Mouse (Mus musculus) heart, adult 9 months (tissue): ENCODE measurements around the gene Dscaml1.

Source experiments
- DNase-seq, 2 experiments: peaks; one replicate each; pipeline ENCODE4 v3.0.0; 2022; ENCODE audit warnings: low spot score in 2 of 2

Gene Dscaml1

GRCm38 (mm10) chr9:45426456-45426855, at the start of gene Dscaml1:
Gene Dscaml1, plus strand, starts transcription at chr9:45426628.
- no peak for DNase-seq

DNA sequence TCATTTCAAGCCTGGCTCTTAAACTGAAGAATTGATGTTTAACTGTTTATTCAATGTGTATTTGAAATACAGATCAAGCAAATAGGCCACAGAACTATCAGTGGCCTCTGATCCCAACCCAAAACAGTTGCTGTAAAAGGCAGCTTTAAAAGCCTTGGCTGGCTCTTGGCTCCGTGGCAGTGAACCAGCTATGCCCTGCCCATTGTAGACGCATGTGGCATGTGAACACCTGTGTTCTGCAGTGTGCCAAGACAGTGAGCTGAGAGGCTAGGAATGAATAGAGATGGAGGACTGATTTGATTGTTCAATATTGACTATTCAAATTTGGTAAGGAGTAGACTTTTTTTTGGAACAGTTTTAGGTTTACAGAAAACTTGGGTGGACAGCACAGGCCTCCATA, 49.5 kb upstream of the Dscaml1 start:
- no peak for DNase-seq

GRCm38 (mm10) chr9:45380411-45381251, 45.8 kb upstream of the Dscaml1 start:
- no peak for DNase-seq

GRCm38 (mm10) chr9:45382336-45382735, 44.1 kb upstream of the Dscaml1 start:
- no peak for DNase-seq

DNA sequence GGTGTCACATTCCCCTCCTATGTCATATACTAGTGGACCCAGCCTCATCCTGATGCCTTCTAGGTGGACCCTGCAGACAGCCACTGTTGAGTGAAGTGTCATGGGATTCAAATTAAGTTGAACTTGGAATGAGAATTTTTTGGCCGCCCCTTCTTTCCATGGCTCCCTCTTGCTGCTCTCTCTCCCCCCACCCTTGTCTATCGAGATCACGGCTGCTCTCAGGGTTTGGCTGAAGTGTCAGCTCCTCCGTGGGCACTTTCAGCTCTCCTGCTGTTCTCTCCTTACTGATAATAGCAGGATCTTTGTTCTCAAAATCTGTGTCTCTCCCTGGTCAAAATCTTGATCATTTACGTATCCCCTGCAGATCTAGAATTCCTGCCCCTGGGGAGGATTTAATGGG, 43.6 kb upstream of the Dscaml1 start:
- DNase-seq, result no peak

DNA sequence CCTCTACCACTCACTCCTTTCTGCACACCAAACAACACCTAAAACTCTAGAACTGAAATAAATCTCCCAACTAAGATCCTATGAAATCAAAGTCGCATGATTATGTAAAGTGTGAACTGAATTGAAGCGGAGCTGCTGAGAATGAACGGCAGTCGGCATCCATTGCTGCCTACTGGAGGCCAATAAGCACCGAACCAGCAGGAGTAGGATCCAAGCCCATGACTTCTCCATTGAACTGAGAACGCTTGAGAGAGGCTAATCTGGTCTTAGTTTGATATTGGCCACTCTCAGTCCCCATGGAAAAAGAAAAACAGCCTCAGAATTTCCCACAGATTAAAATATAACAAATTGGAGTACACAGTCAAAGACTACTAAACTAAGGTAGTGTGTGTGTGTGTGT, 42.5 kb upstream of the Dscaml1 start:
- DNase-seq, result no peak

- DNase-seq, result no peak
These were observed 39.7 kb upstream of the Dscaml1 start for GRCm38 (mm10) chr9:45386698-45387097.

GRCm38 (mm10) chr9:45388385-45388994, 37.9 kb upstream of the Dscaml1 start:
- peak; percentile 71 to 87 for DNase-seq

DNA sequence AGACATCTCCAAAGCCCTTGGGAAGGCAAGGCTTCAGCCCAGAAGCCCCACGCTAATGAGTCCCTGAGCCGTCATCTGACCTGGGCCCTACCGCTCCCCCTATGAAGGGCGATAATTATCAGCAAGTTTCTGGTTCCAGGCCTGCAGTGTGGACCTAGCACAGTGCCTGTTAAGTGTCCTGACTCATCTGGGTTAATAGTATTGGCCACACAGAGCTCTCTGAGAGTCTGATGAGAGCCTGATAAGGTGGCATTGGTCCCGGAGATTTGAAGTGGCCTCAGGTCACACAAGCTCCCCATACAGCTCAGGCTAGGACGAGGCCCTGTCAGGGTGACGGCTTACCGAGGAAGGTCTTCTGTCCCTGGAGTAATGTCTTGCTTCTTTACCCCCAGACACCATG, 36.8 kb upstream of the Dscaml1 start:
- no peak for DNase-seq

GRCm38 (mm10) chr9:45391299-45391698, 35.1 kb upstream of the Dscaml1 start:
- no peak for DNase-seq

DNA sequence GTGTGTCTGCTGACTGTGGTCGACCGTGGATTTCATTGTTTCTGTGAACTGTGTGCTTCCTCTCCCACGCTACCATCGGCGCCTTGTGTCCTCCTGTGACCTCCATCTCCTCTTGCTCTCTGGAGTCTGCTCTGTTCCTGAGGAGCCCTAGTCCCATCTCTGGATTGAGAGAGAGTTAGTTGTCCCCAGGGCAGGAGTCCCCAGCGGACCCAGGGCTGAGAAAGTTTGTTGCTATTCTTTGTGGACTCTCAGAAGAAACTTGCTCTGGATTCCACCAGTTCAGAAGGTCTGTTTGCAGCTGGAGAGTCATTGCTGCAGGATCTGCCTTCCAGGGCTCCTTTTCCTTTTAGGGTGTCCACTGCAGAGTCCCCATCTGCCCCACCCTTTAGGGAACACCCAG, 31.2 kb upstream of the Dscaml1 start:
- DNase-seq, result peak in 1 of 2 experiments; percentile 23

DNA sequence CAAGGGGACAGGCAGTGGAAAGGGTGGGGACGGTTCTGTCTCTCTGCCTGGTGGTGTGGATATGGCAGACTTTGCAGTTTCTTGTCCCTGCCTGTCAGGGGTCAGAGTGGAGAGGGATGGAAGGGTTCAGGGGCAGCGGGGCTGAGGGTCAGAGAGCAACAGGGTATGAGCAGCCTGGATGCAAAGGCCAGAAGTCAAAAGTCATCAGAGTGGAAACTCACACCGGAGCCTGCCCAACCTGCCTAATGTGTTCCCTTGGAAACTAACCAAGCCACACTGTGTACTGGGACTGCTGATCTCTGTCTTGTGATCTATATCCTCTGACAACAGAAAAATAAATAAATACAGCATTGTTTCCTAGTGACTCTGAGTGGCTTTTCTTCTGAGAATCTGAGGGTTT, 30.6 kb upstream of the Dscaml1 start:
- DNase-seq, result no peak

DNA sequence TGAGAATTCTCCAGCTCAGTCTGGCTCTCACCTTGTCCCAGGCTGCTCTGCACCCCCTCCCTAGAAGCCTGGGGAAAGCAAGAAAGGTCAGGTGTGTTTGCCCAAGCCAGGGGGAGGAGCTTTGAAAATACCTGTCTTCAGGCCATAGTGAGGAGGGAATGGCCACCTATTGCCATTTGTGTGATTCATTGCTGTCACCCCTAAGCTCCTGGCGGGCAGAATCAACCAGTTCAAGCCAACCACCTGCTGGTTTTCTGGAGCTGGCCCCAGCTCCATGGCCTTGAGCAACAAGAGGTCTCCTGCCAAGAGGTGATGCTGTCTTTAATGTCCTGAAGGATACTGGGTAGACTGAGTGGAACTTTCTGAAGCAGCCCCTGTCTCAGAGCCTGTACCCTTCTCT, 28.1 kb upstream of the Dscaml1 start:
- DNase-seq, result no peak

DNA sequence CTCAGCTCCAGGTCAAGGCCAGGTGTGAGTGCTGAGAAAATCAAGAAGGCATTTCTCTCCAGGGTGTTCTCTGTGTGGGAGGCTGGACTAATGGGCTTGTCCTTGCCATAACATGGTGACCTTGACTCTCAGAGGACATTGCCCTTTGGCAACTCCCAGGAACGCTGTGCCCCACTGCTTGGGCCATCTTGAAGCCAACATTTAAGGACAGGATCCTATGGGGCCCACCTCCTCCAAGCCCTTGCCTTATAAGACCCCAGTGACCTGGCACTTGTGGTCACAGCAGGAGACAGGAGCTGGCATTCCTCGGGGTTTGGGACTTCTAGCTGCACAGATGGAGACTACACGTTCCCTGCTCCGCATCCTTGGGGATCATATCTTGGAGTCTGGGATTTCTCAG, 27.0 kb upstream of the Dscaml1 start, which contains the start of gene Fxyd2:
Gene Fxyd2 (plus strand): TSS at position 236 of the 400 bp plus-strand sequence.
- DNase-seq, result no peak

- DNase-seq, result no peak
These were observed 24.6 kb upstream of the Dscaml1 start for GRCm38 (mm10) chr9:45401851-45402250.

DNA sequence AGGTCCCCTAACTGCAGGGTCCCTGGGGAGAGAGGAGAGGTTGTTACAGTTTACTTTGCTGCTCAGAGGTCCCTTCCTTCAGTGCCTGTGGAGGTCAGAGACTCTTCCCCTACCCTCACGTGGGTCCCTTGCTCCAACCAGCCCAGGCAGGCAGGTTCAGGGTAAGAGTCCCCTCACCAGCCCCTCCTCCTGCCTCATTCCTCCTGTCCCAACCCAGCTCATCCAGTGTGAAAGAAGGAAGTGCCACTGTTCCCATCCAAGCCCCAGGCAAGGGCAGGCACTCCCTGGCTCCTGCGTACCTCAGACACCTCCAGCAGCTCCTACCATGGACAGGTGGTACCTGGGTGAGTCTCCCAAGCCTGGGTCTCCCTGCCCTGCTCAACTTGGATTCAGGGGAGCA, 23.5 kb upstream of the Dscaml1 start:
- no peak for DNase-seq

DNA sequence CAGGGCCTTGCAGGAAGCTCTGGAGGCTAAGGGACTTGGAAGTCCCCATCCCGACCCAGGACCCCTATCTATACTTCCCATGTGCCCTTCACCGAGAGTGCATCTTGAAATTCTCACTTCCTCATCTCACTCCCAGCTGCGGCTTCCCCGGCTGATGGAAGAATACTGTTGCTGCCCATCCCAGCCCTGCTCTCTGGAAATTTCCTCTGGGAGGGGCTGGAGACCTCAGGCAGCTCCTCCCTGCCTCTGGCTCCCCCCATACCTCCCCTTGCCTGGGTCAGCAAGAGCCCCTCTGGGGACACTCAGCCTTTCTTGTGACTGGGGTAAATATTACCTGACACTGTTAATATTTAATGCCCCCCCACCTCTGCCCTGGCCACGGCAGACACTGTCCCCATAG, 20.7 kb upstream of the Dscaml1 start:
- peak; percentile 20 to 49 for DNase-seq

DNA sequence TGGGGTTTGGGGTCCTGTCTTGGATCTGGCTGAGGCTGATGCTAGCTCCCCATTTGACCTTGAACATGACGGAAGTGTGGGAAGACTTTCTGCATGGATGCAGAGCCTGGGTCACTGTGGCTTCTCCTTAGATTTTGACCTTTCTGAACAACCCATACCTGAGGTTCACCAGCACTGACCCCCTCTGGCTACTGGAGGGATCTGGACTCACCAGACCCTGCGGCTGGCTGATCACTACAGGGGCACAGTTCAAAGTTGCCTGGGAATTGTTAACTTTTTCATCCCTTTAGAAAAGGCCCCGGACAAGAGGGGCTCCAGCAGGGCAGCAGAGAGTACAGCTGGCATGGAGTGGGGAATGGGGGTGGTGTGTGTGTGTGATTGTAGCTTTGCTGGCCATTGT, 19.6 kb upstream of the Dscaml1 start:
- DNase-seq, result no peak

DNA sequence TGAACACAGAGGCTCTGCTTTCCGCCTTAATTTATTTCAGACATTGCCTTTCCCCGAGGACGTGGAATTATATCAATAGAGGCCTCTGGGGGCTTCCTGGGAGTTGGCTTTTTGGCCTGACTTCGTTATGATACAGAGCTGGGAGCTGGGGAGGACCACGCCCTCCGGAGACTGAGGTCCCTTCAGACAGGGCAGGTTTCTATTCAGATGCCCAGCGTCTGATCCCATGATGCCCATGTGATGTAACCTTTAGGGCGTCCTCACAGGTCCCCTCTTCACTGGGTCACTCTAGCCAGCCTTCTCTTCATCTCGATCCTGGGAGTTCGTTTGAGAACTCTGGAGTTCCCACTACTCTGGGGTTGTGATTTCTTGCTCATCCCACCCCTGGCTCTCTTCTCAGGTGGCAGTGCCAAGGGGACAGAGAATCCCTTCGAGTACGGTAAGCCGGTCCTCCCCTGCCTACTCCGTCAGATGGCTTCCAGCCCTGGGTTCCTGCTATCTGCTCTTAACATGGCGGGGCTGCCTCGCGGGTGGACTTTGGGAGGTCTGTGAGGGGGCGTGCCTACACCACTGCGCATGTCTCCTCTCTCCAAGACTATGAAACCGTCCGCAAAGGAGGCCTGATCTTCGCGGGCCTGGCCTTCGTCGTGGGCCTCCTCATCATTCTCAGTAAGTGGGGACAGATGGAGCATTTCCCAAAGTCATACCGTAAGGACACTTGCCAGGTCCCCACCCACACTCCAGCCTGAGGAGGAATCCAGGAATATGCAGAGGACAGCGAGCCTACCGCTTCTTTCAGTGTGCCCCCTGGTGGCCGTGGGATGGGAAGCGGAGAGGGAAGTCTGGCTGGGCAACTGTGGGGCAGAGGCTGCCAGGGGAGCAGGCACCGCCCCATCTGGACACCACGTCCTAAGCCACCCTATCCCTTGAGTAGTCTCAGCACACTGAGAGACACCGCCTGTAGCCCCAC, 18.4 kb upstream of the Dscaml1 start:
- DNase-seq, result peak; percentile 50 to 66

DNA sequence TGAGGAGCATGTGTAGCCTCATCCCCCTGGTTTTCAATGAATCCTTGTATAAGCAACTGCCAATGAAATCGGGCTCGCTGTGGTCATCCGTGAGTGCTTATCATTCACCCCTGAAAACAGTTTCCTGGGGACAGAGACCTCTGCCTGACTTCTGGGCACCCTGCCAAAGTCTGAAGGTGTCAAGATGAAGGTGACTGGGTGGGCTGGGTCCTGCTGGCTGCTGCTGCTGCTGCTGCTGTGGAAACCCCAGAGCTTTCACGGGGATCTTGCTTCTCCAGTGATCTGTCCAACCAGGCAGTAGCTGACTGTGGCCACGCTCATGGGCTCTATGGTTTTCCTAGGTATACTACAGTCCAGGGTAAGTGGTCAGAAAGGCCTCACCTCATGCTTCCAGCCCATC, 16.2 kb upstream of the Dscaml1 start:
- DNase-seq, result no peak

DNA sequence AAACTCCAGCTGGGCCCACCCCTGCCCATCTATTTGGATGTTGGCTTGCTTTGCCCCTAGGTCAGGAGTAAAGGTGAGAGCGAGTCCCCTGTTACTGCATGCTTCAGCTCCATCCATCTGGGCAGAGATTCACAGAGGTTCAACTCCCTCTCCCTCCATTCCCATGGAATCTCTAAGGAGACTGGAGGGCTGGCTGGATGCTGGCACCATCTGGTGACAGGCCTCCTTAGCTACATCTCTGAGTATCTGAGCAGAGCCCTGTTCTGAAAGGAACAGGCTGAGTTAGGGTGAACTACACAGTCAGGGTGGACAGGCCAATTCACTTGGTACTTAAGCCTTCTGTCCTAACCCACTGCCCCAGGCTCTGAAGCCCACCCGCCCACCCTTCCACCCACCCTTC, 15.8 kb upstream of the Dscaml1 start:
- DNase-seq, result no peak

DNA sequence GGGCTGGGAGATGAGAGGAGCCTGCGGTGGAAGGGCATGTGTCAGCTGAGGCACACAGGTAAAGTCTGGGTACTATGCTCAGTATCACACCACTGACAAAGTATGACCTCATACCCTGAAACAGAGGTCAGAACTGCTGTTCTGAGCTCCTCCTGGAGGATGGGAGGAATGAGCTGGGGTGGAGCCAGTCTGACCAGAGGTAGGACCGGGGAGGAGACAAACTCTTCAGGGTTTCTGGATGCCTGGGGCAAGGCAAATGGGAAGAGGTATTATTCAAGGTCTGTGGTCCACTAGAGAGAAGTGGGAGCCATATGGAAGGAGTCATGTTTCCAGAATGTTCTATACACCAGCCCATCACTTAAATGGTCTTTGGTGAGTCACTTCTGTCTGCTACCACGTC, 15.3 kb upstream of the Dscaml1 start:
- no peak for DNase-seq
